Mouse (Mus musculus): Measurements from ENCODE around the gene Trim50. TPM values are rescaled to one million over a fixed set of nuclear protein-coding genes. Genes with fewer than 3 reads are reported as not detected.

Gene Trim50
- not detected in 2 replicates for polyA plus RNA-seq (2015; fragmentation: Nextera tagmentation; extraction: Ambion mirVana)

GRCm38 (mm10) chr5:135352995-135353394, at the start of gene Trim50:
Gene Trim50, plus strand, starts transcription at chr5:135353295.
- 58% methylated on average over 9 of the region's 9 CpGs for WGBS
- H3K4me2 ChIP-seq (replicated peaks; ENCODE audit: low read depth, low read length), result peak within 1 kb of the TSS; percentile 22; the same call in 1 of the 2 replicates
- no peaks in the 10 kb centered on the region for H3K4me1 ChIP-seq (ENCODE audit: insufficient read depth, low read length)
- no peak within 1 kb of the TSS for H3K4me3 ChIP-seq (ENCODE audit: low read length)
- peaks cover 9% of the 10 kb centered on the region for H3K27me3 ChIP-seq (ENCODE audit: insufficient read depth, low read length)
- H3K36me3 ChIP-seq (ENCODE audit: insufficient read depth, low read length), result no peaks in the 10 kb centered on the region
- H3K27ac ChIP-seq (ENCODE audit: low read length), result no peak within 1 kb of the TSS
- H3K9me3 ChIP-seq (ENCODE audit: low read length), result 0 out of 2 replicates have a peak, but pooled peaks cover 10% of the 10 kb centered on the region
- no peak within 1 kb of the TSS for H3K9ac ChIP-seq (replicated peaks; ENCODE audit: low read length)
- ATAC-seq (ENCODE audit: low FRiP score, low TSS enrichment), result no peak

GRCm38 (mm10) chr5:135306321-135306965, 46.7 kb upstream of the Trim50 start:
- Histone ChIP-seq H3K4me3 (ENCODE audit: low read length) (no peak overlapping the region), H3K27ac (ENCODE audit: low read length) (no peak overlapping the region), H3K4me1 (ENCODE audit: insufficient read depth, low read length) (no peaks in the 10 kb centered on the region), H3K36me3 (ENCODE audit: insufficient read depth, low read length) (no peaks in the 10 kb centered on the region), H3K27me3 (ENCODE audit: insufficient read depth, low read length) (no peaks in the 10 kb centered on the region; the same call in 1 of the 2 replicates), H3K9me3 (ENCODE audit: low read length) (no peaks in the 10 kb centered on the region), H3K4me2 (replicated peaks; ENCODE audit: low read depth, low read length) (no peak overlapping the region), H3K9ac (replicated peaks; ENCODE audit: low read length) (no peak overlapping the region)
- no peak for ATAC-seq (ENCODE audit: low FRiP score, low TSS enrichment)
- WGBS, result 53% methylated on average over 10 of the region's 10 CpGs

GRCm38 (mm10) chr5:135316177-135316576, 36.9 kb upstream of the Trim50 start:
- H3K4me2 ChIP-seq (replicated peaks; ENCODE audit: low read depth, low read length), result no peak overlapping the region

GRCm38 (mm10) chr5:135319856-135320255, 33.2 kb upstream of the Trim50 start:
- H3K9ac ChIP-seq (replicated peaks; ENCODE audit: low read length), result no peak overlapping the region
- no peak for ATAC-seq (ENCODE audit: low FRiP score, low TSS enrichment)
- H3K4me2 ChIP-seq (replicated peaks; ENCODE audit: low read depth, low read length), result no peak overlapping the region
- no peaks in the 10 kb centered on the region for H3K27me3 ChIP-seq (ENCODE audit: insufficient read depth, low read length)
- H3K4me1 ChIP-seq (ENCODE audit: insufficient read depth, low read length), result 0 out of 2 replicates have a peak, but pooled peaks cover 3% of the 10 kb centered on the region
- H3K4me3 ChIP-seq (ENCODE audit: low read length), result no peak overlapping the region
- no peaks in the 10 kb centered on the region for H3K9me3 ChIP-seq (ENCODE audit: low read length)
- no peak overlapping the region for H3K27ac ChIP-seq (ENCODE audit: low read length)
- no peaks in the 10 kb centered on the region for H3K36me3 ChIP-seq (ENCODE audit: insufficient read depth, low read length)
- WGBS, result 58% methylated on average over 2 of the region's 2 CpGs

More at GRCm38 (mm10) chr5:135316177-135316576, 36.9 kb upstream of the Trim50 start:
- H3K27me3 ChIP-seq (ENCODE audit: insufficient read depth, low read length), result no peaks in the 10 kb centered on the region
- WGBS, result 67% methylated on average over 3 of the region's 3 CpGs
- H3K4me3 ChIP-seq (ENCODE audit: low read length), result no peak overlapping the region
- H3K9me3 ChIP-seq (ENCODE audit: low read length), result no peaks in the 10 kb centered on the region
- no peak overlapping the region for H3K9ac ChIP-seq (replicated peaks; ENCODE audit: low read length)
- no peak overlapping the region for H3K27ac ChIP-seq (ENCODE audit: low read length)
- ATAC-seq (ENCODE audit: low FRiP score, low TSS enrichment), result no peak
- no peaks in the 10 kb centered on the region for H3K36me3 ChIP-seq (ENCODE audit: insufficient read depth, low read length)
- H3K4me1 ChIP-seq (ENCODE audit: insufficient read depth, low read length), result no peaks in the 10 kb centered on the region

- 87% methylated on average over 1 of the region's 1 CpGs for WGBS
- H3K4me2 ChIP-seq (replicated peaks; ENCODE audit: low read depth, low read length), result no peak overlapping the region
- no peak overlapping the region for H3K9ac ChIP-seq (replicated peaks; ENCODE audit: low read length)
- no peaks in the 10 kb centered on the region for H3K9me3 ChIP-seq (ENCODE audit: low read length)
- H3K4me1 ChIP-seq (ENCODE audit: insufficient read depth, low read length), result 0 out of 2 replicates have a peak, but pooled peaks cover 3% of the 10 kb centered on the region
- H3K27me3 ChIP-seq (ENCODE audit: insufficient read depth, low read length), result no peaks in the 10 kb centered on the region
- no peaks in the 10 kb centered on the region for H3K36me3 ChIP-seq (ENCODE audit: insufficient read depth, low read length)
- ATAC-seq (ENCODE audit: low FRiP score, low TSS enrichment), result no peak
- H3K27ac ChIP-seq (ENCODE audit: low read length), result no peak overlapping the region
- H3K4me3 ChIP-seq (ENCODE audit: low read length), result no peak overlapping the region
Observed at GRCm38 (mm10) chr5:135322197-135322596, 30.9 kb upstream of the Trim50 start.

GRCm38 (mm10) chr5:135326121-135326659, 26.9 kb upstream of the Trim50 start:
- no peak overlapping the region for H3K4me2 ChIP-seq (replicated peaks; ENCODE audit: low read depth, low read length)
- no peak overlapping the region for H3K27ac ChIP-seq (ENCODE audit: low read length)
- H3K36me3 ChIP-seq (ENCODE audit: insufficient read depth, low read length), result no peaks in the 10 kb centered on the region
- ATAC-seq (ENCODE audit: low FRiP score, low TSS enrichment), result no peak
- 0 out of 2 replicates have a peak, but pooled peaks cover 3% of the 10 kb centered on the region for H3K4me1 ChIP-seq (ENCODE audit: insufficient read depth, low read length)
- no peaks in the 10 kb centered on the region for H3K27me3 ChIP-seq (ENCODE audit: insufficient read depth, low read length)
- WGBS, result 24% methylated on average over 3 of the region's 3 CpGs
- H3K4me3 ChIP-seq (ENCODE audit: low read length), result no peak overlapping the region
- H3K9ac ChIP-seq (replicated peaks; ENCODE audit: low read length), result no peak overlapping the region
- no peaks in the 10 kb centered on the region for H3K9me3 ChIP-seq (ENCODE audit: low read length)

- H3K36me3 ChIP-seq (ENCODE audit: insufficient read depth, low read length), result no peaks in the 10 kb centered on the region
- H3K27ac ChIP-seq (ENCODE audit: low read length), result no peak overlapping the region
- no peak overlapping the region for H3K4me2 ChIP-seq (replicated peaks; ENCODE audit: low read depth, low read length)
- 87% methylated on average over 4 of the region's 4 CpGs for WGBS
- no peaks in the 10 kb centered on the region for H3K4me1 ChIP-seq (ENCODE audit: insufficient read depth, low read length)
- no peaks in the 10 kb centered on the region for H3K9me3 ChIP-seq (ENCODE audit: low read length)
- ATAC-seq (ENCODE audit: low FRiP score, low TSS enrichment), result no peak
- H3K4me3 ChIP-seq (ENCODE audit: low read length), result no peak overlapping the region
- no peaks in the 10 kb centered on the region for H3K27me3 ChIP-seq (ENCODE audit: insufficient read depth, low read length)
- no peak overlapping the region for H3K9ac ChIP-seq (replicated peaks; ENCODE audit: low read length)
Observed at GRCm38 (mm10) chr5:135329471-135329870, 23.6 kb upstream of the Trim50 start.

- H3K4me1 ChIP-seq (ENCODE audit: insufficient read depth, low read length), result no peaks in the 10 kb centered on the region
- no peaks in the 10 kb centered on the region for H3K9me3 ChIP-seq (ENCODE audit: low read length)
- H3K36me3 ChIP-seq (ENCODE audit: insufficient read depth, low read length), result no peaks in the 10 kb centered on the region
- WGBS, result 83% methylated on average over 5 of the region's 5 CpGs
- no peak overlapping the region for H3K4me3 ChIP-seq (ENCODE audit: low read length)
- H3K9ac ChIP-seq (replicated peaks; ENCODE audit: low read length), result no peak overlapping the region
- no peak overlapping the region for H3K27ac ChIP-seq (ENCODE audit: low read length)
- ATAC-seq (ENCODE audit: low FRiP score, low TSS enrichment), result no peak
- no peaks in the 10 kb centered on the region for H3K27me3 ChIP-seq (ENCODE audit: insufficient read depth, low read length)
- H3K4me2 ChIP-seq (replicated peaks; ENCODE audit: low read depth, low read length), result no peak overlapping the region
Observed at GRCm38 (mm10) chr5:135330201-135330600, 22.9 kb upstream of the Trim50 start.

GRCm38 (mm10) chr5:135331161-135331560, 21.9 kb upstream of the Trim50 start:
- Histone ChIP-seq H3K9ac (replicated peaks; ENCODE audit: low read length) (no peak overlapping the region), H3K36me3 (ENCODE audit: insufficient read depth, low read length) (no peaks in the 10 kb centered on the region), H3K4me2 (replicated peaks; ENCODE audit: low read depth, low read length) (no peak overlapping the region), H3K9me3 (ENCODE audit: low read length) (no peaks in the 10 kb centered on the region), H3K4me1 (ENCODE audit: insufficient read depth, low read length) (no peaks in the 10 kb centered on the region), H3K4me3 (ENCODE audit: low read length) (no peak overlapping the region), H3K27me3 (ENCODE audit: insufficient read depth, low read length) (no peaks in the 10 kb centered on the region), H3K27ac (ENCODE audit: low read length) (no peak overlapping the region)
- WGBS, result 83% methylated on average over 6 of the region's 6 CpGs
- ATAC-seq (ENCODE audit: low FRiP score, low TSS enrichment), result no peak

GRCm38 (mm10) chr5:135337575-135337974, 15.5 kb upstream of the Trim50 start:
- Histone ChIP-seq H3K4me1 (ENCODE audit: insufficient read depth, low read length) (no peaks in the 10 kb centered on the region), H3K36me3 (ENCODE audit: insufficient read depth, low read length) (no peaks in the 10 kb centered on the region), H3K4me3 (ENCODE audit: low read length) (no peak overlapping the region), H3K27ac (ENCODE audit: low read length) (no peak overlapping the region), H3K9ac (replicated peaks; ENCODE audit: low read length) (no peak overlapping the region), H3K9me3 (ENCODE audit: low read length) (no peaks in the 10 kb centered on the region), H3K27me3 (ENCODE audit: insufficient read depth, low read length) (no peaks in the 10 kb centered on the region), H3K4me2 (replicated peaks; ENCODE audit: low read depth, low read length) (no peak overlapping the region)
- WGBS, result 41% methylated on average over 3 of the region's 3 CpGs
- ATAC-seq (ENCODE audit: low FRiP score, low TSS enrichment), result no peak

Measured in kidney, embryonic 16.5 days (tissue).